Mouse (Mus musculus): ENCODE results near the gene Smoc1. TPM values are rescaled to one million over a fixed set of nuclear protein-coding genes. Genes with fewer than 3 reads are reported as not detected.

Gene Smoc1
- polyA plus RNA-seq, 1 experiment = 5.0 TPM

DNA sequence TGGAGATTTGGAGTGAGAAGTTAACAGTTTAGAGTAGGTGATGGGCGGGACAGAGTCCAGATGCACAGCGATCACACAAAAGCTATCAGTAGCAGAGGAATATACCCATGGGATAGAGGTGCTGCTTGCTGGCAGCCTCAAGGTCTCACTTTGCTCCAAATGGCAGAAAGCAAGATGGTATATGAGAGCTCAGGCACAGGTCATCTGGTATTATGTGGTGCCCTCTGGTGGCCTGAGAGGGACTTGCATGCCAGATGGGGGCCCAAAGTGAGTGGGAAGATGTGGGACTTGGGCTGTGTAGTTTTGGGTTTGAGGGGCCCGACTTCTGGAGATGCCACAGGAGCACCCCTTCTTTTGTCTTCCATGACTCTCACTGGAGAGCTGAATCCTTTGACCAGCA, 155.5 kb downstream of the Smoc1 start:
- peak; percentile 70 for TF ChIP-seq CTCF (IDR thresholded peaks at IDR 0.05; ENCODE audit: insufficient read depth, low read length)
- no peak for TF ChIP-seq POLR2A (IDR thresholded peaks at IDR 0.05; ENCODE audit: borderline replicate concordance, extremely low read depth, low read depth, low read length)
- no peaks in the 10 kb centered on the region for H3K4me1 ChIP-seq (ENCODE audit: control insufficient read depth, insufficient read depth, low read length)
- H3K4me3 ChIP-seq (replicated peaks; ENCODE audit: extremely low read depth, low read depth, low read length) = no peak overlapping the region
- WGBS = 53% methylated on average over 3 of the region's 3 CpGs
- peak; percentile 33 for DNase-seq

DNA sequence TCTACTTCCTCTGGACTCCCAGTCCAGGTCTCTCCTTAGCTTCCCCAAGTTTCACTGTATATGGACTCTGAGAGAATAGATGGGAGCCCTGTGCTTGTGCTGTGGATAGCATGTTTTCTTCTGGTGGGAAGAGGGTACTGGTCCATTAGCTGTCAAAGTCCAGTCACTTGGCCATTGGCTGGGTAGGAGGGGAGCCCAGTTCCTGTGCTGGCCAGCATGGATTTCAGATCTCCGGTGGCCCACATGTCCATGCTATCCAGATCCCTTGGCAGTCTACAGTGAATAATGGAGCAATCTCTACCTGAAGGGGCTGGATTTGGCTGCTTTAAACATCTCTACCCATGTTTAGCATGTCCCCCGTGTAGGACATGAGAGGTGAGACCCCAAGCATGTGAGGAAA, 158.4 kb downstream of the Smoc1 start:
- WGBS = 82% methylated on average over 2 of the region's 2 CpGs
- Histone ChIP-seq H3K4me3 (replicated peaks; ENCODE audit: extremely low read depth, low read depth, low read length) (no peak overlapping the region), H3K4me1 (ENCODE audit: control insufficient read depth, insufficient read depth, low read length) (no peaks in the 10 kb centered on the region)
- DNase-seq = no peak
- no peak for TF ChIP-seq POLR2A (IDR thresholded peaks at IDR 0.05; ENCODE audit: borderline replicate concordance, extremely low read depth, low read depth, low read length)
- TF ChIP-seq CTCF (IDR thresholded peaks at IDR 0.05; ENCODE audit: insufficient read depth, low read length) = no peak

DNA sequence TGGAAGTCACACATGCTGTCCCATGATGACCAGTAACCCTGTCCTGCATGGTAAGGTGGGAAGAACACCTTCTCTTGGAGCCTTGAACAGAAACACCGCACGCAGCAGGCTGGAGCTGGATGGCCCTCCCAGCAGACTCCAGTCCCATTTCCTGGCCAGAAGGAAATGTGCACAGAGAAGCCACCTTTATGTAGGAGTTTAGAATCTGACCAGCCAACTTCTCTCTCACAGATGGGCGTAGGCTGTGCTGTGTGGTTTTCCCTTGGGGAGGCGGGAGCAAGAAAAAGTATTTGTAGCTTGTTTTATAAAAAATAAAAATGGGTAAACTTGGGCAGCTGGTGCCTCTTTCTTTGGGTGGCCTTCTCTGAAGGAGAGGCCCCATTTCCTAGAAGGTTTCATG, 159.5 kb downstream of the Smoc1 start:
- no peak for DNase-seq
- H3K4me3 ChIP-seq (replicated peaks; ENCODE audit: extremely low read depth, low read depth, low read length) = no peak overlapping the region
- TF ChIP-seq POLR2A (IDR thresholded peaks at IDR 0.05; ENCODE audit: borderline replicate concordance, extremely low read depth, low read depth, low read length) (no peak), CTCF (IDR thresholded peaks at IDR 0.05; ENCODE audit: insufficient read depth, low read length) (no peak)
- WGBS = 81% methylated on average over 4 of the region's 4 CpGs
- no peaks in the 10 kb centered on the region for H3K4me1 ChIP-seq (ENCODE audit: control insufficient read depth, insufficient read depth, low read length)

DNA sequence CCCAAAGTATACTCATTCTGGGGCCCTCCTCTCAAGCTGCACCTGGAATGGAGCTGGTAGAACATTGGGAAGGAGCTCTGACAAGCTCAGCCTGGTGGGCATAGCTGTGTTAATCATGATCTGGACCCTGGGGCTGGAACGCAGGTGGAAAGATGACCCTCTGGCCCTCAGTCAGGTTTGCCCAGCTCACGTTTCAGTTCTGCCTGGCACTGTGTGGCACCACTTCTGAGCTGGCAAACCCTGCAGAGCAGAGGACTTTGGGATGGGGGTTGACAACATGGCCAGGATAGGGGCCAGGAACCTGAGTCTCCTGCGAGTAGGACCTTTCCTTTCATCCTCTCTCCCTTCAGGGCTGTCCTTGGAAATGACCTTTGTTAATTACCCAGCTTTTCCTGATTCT, 160.1 kb downstream of the Smoc1 start:
- H3K4me3 ChIP-seq (replicated peaks; ENCODE audit: extremely low read depth, low read depth, low read length) = no peak overlapping the region
- H3K4me1 ChIP-seq (ENCODE audit: control insufficient read depth, insufficient read depth, low read length) = no peaks in the 10 kb centered on the region
- no peak for TF ChIP-seq POLR2A (IDR thresholded peaks at IDR 0.05; ENCODE audit: borderline replicate concordance, extremely low read depth, low read depth, low read length)
- TF ChIP-seq CTCF (IDR thresholded peaks at IDR 0.05; ENCODE audit: insufficient read depth, low read length) = no peak
- DNase-seq = no peak
- WGBS = 74% methylated on average over 3 of the region's 3 CpGs

DNA sequence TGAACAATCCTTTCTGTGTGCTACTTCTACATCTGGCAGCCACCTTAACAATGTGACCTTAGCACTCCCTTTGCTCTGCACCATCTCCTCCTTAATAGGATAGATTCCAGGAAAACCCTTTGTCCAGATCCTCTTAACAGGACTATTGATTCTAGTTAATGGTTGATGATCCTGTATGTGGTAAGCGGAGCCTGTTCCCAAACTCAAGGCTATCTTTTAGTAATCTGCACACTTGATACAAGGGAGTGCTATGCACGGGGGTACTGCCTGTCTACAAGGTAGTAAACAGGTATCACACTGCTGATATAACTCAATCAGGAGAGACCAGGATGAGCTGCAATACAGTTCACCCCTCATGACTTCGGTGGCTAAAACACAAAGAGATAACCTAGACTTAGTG, 161.8 kb downstream of the Smoc1 start:
- WGBS = 62% methylated on average over 3 of the region's 3 CpGs
- Histone ChIP-seq H3K4me3 (replicated peaks; ENCODE audit: extremely low read depth, low read depth, low read length) (no peak overlapping the region), H3K4me1 (ENCODE audit: control insufficient read depth, insufficient read depth, low read length) (no peaks in the 10 kb centered on the region)
- no peak for TF ChIP-seq POLR2A (IDR thresholded peaks at IDR 0.05; ENCODE audit: borderline replicate concordance, extremely low read depth, low read depth, low read length)
- TF ChIP-seq CTCF (IDR thresholded peaks at IDR 0.05; ENCODE audit: insufficient read depth, low read length) = no peak
- no peak for DNase-seq

DNA sequence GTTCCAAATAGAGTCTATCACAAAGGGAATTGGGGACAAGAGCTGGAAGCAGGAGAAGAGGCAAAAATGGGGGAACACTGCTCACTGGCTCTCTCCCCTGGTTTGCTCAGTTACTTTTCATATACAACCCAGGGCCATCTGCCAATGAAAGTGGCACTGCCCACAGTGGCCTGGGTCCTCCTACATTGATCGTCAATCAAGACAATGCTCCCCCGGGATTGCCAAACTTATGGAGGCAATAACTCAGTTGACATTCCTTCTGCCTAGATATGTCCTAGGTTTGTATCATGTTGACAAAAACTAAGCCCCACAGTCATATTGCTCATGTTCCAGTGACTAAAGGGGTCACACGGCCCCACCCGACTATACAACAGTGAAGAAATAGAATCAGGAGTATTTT, 162.4 kb downstream of the Smoc1 start:
- 86% methylated on average over 4 of the region's 4 CpGs for WGBS
- no peaks in the 10 kb centered on the region for H3K4me1 ChIP-seq (ENCODE audit: control insufficient read depth, insufficient read depth, low read length)
- no peak overlapping the region for H3K4me3 ChIP-seq (replicated peaks; ENCODE audit: extremely low read depth, low read depth, low read length)
- no peak for DNase-seq
- TF ChIP-seq POLR2A (IDR thresholded peaks at IDR 0.05; ENCODE audit: borderline replicate concordance, extremely low read depth, low read depth, low read length) = no peak
- TF ChIP-seq CTCF (IDR thresholded peaks at IDR 0.05; ENCODE audit: insufficient read depth, low read length) = no peak

DNA sequence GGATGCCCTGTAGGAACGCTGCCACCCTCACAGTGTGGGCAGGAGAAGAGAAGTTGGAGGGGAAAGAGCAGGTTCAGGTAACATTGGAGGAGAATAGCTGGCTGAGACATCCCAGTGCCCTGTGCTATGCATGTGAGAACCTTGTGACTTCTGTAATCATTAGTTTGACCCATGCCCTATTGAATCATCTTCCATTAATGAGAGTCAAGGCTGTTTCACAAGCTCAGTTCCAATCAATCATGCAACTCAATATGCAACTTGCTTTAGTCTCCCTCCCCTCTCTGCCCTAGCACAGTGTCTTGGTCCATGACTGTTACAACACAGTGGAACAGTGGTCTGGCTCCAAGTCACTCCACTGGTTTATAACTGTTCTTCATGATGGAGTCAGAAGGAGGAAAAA, 163.0 kb downstream of the Smoc1 start:
- no peaks in the 10 kb centered on the region for H3K4me1 ChIP-seq (ENCODE audit: control insufficient read depth, insufficient read depth, low read length)
- 85% methylated on average over 1 of the region's 1 CpGs for WGBS
- no peak for TF ChIP-seq CTCF (IDR thresholded peaks at IDR 0.05; ENCODE audit: insufficient read depth, low read length)
- no peak for TF ChIP-seq POLR2A (IDR thresholded peaks at IDR 0.05; ENCODE audit: borderline replicate concordance, extremely low read depth, low read depth, low read length)
- H3K4me3 ChIP-seq (replicated peaks; ENCODE audit: extremely low read depth, low read depth, low read length) = no peak overlapping the region
- DNase-seq = no peak

DNA sequence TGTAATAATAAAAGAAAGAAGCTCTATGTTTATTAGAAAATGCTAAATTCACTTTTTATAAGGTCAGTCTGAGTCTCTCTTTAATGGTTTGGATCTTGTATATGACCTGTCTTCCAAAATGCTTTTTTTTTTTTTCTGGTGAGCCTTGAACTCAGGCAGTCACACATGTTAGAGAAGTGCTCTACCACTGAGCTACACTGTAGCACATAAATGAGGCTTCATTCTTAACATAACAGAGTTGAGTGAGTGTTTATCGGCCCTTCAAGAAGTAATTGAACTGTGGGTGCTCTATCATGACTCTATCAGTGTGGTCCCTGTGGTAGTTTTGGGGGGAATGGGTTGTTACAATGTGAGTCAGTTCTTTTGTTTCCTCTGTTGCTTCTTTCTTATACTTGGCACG, 167.4 kb downstream of the Smoc1 start:
- no peak for DNase-seq
- Histone ChIP-seq H3K4me1 (ENCODE audit: control insufficient read depth, insufficient read depth, low read length) (no peaks in the 10 kb centered on the region), H3K4me3 (replicated peaks; ENCODE audit: extremely low read depth, low read depth, low read length) (no peak overlapping the region)
- WGBS = 60% methylated on average over 2 of the region's 2 CpGs
- TF ChIP-seq POLR2A (IDR thresholded peaks at IDR 0.05; ENCODE audit: borderline replicate concordance, extremely low read depth, low read depth, low read length) (no peak), CTCF (IDR thresholded peaks at IDR 0.05; ENCODE audit: insufficient read depth, low read length) (no peak)

DNA sequence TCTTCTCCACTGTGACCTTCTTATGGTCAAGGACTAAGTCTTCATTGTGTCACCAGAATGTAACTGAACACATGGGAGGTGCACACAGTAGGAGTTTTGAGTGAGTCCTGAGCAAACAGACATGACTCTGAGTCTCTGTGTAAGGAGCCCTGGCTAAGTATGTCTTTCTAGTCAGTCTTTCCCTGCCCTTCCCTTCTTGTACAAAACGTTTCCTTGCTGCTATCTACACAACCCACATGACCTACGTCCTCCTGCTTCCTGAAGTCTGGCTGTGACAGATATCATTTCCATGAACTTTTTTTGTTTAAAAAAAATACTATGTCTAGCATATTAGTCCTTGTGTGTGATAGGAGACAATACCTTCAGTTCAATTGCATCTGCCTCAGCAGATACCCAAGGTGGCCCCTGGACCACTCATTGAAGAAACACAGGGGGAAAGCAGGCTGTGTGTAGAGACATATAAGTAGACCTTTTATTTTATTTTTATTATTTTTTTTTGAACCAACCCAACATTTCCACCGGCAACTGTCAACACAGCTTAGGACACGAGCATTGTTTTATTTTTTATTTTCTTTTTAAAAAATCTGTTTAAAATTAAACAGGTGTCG, 171.0 kb downstream of the Smoc1 start:
- WGBS = 51% methylated on average over 5 of the region's 5 CpGs
- no peak overlapping the region for H3K4me3 ChIP-seq (replicated peaks; ENCODE audit: extremely low read depth, low read depth, low read length)
- DNase-seq = no peak
- H3K4me1 ChIP-seq (ENCODE audit: control insufficient read depth, insufficient read depth, low read length) = no peaks in the 10 kb centered on the region
- TF ChIP-seq POLR2A (IDR thresholded peaks at IDR 0.05; ENCODE audit: borderline replicate concordance, extremely low read depth, low read depth, low read length) (no peak), CTCF (IDR thresholded peaks at IDR 0.05; ENCODE audit: insufficient read depth, low read length) (no peak)

DNA sequence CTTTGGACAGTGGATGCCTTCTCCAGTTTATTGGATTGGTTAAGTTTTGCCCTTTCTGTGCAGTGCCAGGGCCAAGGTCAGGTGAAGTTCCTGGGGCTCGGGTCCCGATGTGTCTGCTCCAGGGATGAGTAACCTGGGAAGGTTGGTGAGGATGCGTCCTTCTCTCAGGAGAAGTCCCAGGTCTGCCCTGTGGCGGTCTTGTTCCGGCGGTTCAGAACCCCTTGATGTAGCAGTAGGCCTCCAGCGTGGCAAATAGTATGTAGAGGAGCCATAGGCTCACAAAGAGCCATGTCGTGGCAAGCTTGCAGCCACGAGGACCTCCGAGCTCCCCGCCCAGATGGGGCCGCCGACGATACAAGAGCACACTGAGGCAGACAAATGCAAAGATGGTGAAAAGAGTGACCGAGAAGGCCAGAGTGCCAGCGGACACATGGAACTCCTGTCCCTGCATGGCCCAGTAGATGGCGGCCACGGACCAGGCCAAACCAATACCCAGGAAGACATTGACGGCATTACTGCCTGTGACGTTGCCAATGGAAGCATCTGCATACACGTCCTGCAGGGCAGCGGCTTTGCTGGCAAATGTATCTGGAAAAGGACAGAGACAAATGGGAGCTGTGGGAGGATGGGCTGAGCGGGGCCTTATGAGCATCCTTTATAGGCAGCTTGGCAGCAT, 172.8 kb downstream of the Smoc1 start:
- 29% methylated on average over 23 of the region's 23 CpGs for WGBS
- peak; percentile 17 for DNase-seq
- TF ChIP-seq POLR2A (IDR thresholded peaks at IDR 0.05; ENCODE audit: borderline replicate concordance, extremely low read depth, low read depth, low read length) (no peak), CTCF (IDR thresholded peaks at IDR 0.05; ENCODE audit: insufficient read depth, low read length) (peak; percentile 67)
- Histone ChIP-seq H3K4me3 (replicated peaks; ENCODE audit: extremely low read depth, low read depth, low read length) (no peak overlapping the region), H3K4me1 (ENCODE audit: control insufficient read depth, insufficient read depth, low read length) (no peaks in the 10 kb centered on the region)
